Mouse (Mus musculus) G1E (cell line): ENCODE measurements around the gene D830030K20Rik.
"Not testable (repeated sequence)": the region's sequence is repeated elsewhere in the genome, so short reads cannot be mapped to it uniquely, and the experiment has no call there.

Experiments used
- CTCF ChIP-seq: IDR thresholded peaks from 2 replicates; pipeline ENCODE4 v1.5.1; 2012; ENCODE audit warnings: low read depth, low read length, inconsistent platforms, mixed read lengths
- GATA1 ChIP-seq: IDR thresholded peaks from 2 replicates; pipeline ENCODE4 v1.6.1; 2012; ENCODE audit warnings: borderline replicate concordance, low read length, inconsistent platforms, mixed read lengths
- GATA2 ChIP-seq: IDR thresholded peaks from 2 replicates; pipeline ENCODE4 v1.6.1; 2012; ENCODE audit warnings: low read depth, low read length, inconsistent platforms, borderline replicate concordance
- POLR2AphosphoS5 ChIP-seq: IDR thresholded peaks from 2 replicates; pipeline ENCODE4 v1.6.1; 2012; ENCODE audit warnings: low read depth, low read length, inconsistent platforms; ENCODE audit not compliant: insufficient replicate concordance
- TAL1 ChIP-seq: conservative IDR thresholded peaks from 2 replicates; pipeline ENCODE4 v1.6.1; 2012; ENCODE audit warnings: low read depth, low read length, inconsistent platforms, mixed read lengths

- not testable (repeated sequence) for TF ChIP-seq CTCF, GATA1, POLR2AphosphoS5, TAL1, GATA2
Observed at GRCm38 (mm10) chr14:3209367-3209766, 1.1 kb downstream of the D830030K20Rik start.
